Mouse (Mus musculus) ES-E14 (cell line): ENCODE measurements around the gene Slc7a15.

Experiments used
- HCFC1 ChIP-seq: IDR thresholded peaks from 2 replicates; pipeline ENCODE4 v1.6.1; 2012; ENCODE audit warnings: low read length, inconsistent platforms, borderline replicate concordance; ENCODE audit not compliant: insufficient read depth
- ZC3H11A ChIP-seq: IDR thresholded peaks from 2 replicates; pipeline ENCODE4 v1.6.1; 2012; ENCODE audit warnings: low read depth, mild to moderate bottlenecking, inconsistent platforms, low read length, borderline replicate concordance
- ZNF384 ChIP-seq: IDR thresholded peaks from 2 replicates; pipeline ENCODE4 v1.6.1; 2012; ENCODE audit warnings: low read depth, low read length, inconsistent platforms

DNA sequence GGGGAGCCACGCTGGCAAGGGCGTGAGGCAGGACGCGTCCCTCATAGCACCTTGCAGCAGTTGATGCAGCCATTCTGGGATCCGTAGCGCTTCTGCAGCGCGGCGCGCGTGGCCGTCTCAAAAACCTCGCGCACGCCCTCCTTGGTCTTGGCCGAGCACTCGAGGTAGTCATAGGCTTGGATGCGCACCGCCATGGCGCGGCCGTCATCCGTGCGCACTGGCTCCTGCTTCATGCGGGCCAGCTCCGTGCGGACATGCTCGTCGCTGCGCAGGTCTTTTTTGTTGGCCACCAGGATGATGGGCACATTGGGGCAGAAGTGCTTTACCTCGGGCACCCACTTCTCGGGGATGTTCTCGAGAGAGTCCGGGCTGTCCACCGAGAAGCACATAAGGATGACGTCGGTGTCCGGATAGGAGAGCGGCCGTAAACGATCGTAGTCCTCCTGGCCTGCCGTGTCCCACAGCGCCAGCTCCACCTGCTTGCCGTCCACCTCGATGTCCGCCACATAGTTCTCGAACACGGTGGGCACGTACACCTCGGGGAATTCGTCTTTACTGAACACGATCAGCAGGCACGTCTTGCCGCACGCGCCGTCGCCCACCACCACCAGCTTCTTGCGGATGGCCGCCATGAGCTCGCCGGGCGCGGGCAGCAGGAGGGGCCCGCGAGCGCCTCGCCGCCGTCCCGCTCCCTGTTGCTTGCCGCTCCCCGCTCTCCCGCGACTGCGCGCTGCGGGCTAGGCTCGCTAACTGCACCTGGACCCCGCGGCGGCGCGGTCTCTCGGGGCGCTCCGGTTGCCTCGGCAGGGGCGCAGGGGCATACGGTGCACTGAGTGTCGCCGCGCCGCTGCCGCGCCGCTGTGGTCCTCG is 99.6 kb downstream of the Slc7a15 start:
- TF ChIP-seq HCFC1: no peak
- TF ChIP-seq ZC3H11A: no peak
- no peak for TF ChIP-seq ZNF384
